Mouse (Mus musculus): ENCODE data around the gene Gfm1. TPM values are rescaled to one million over a fixed set of nuclear protein-coding genes. Genes with fewer than 3 reads are reported as not detected.

The Gfm1 gene
- total and polyA plus RNA-seq, 3 experiments = 47.0 to 98.9 (median 74.9) TPM

DNA sequence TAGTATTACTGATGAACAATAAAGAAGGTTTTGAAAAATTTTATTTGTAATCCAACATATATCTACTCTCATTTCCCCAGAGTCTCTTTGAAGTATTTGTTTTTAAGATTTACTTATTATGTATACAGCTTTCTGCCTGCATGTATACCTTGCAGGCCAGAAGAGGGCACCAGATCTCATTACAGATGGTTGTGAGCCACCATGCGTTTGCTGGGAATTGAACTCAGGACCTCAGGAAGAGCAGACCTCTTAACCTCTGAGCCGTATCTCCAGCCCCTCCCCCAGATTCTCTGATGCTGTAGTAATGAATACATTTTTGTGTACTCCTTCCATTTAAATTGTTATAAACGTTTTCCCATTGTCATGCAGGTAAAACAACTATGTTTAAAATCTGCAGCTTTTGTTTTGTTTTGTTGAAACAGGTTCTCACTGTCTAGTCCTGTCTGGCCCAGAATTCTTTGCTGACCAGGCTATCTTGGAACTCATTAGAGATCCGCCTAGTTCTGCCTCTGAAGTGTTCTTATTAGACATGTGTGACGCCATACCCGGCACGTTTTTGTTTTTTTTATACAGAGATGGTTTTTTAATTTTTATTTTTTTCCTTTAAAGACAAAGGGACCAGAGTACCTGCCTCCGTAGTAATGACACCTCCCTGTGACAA, 428 bp upstream of the Gfm1 start:
- H3K79me2 ChIP-seq (replicated peaks; ENCODE audit: control insufficient read depth, extremely low read depth, insufficient read depth, poor library complexity, severe bottlenecking) = peaks cover 19% of the 10 kb centered on the region
- peaks cover 4 to 14% of the 10 kb centered on the region in 2 experiments for H3K4me1 ChIP-seq (ENCODE audit: control insufficient read depth in 1 of 2, insufficient read depth in 2 of 2)
- dilution Hi-C loops (cut with MboI; ENCODE audit: extremely low pct_ligation_motif_present, extremely low pct_unique_long_range_greater_than_20kb, low sequenced_read_pairs) (no loop called here), in situ Hi-C loops (cut with MboI; ENCODE audit: low pct_ligation_motif_present, low pct_unique_long_range_greater_than_20kb, low sequenced_read_pairs) (no loop called here)
- H3K9me3 ChIP-seq (replicated peaks; ENCODE audit: low read length) = peaks cover 12% of the 10 kb centered on the region
- H3K4me2 ChIP-seq (ENCODE audit: insufficient read depth, low read depth, poor library complexity, severe bottlenecking) = no peak overlapping the region
- H3K36me3 ChIP-seq (replicated peaks in 1 of 2; ENCODE audit: control insufficient read depth in 1 of 2, insufficient read depth in 1 of 2, low read length in 1 of 2) = peaks cover 19 to 31% of the 10 kb centered on the region in 2 experiments
- TF ChIP-seq TBP (conservative IDR thresholded peaks at IDR 0.05; ENCODE audit: low read depth, low read length) (0 out of 2 replicates have a peak, but pooled peaks have one; percentile 29), CTCF (conservative IDR thresholded peaks at IDR 0.05 in 1 of 2, IDR thresholded peaks at IDR 0.05 in 1 of 2; ENCODE audit: low read depth in 2 of 2, low read length in 2 of 2) (peak in 1 of 2 experiments; percentile 31; a peak in 2 of 4 replicates), UBTF (IDR thresholded peaks at IDR 0.05; ENCODE audit: low read depth, low read length) (no peak), GABPA (IDR thresholded peaks at IDR 0.05; ENCODE audit: insufficient replicate concordance, low read depth, low read length) (no peak), NELFE (IDR thresholded peaks at IDR 0.05; ENCODE audit: low read depth, low read length) (no peak), BHLHE40 (IDR thresholded peaks at IDR 0.05; ENCODE audit: low read depth, low read length) (0 out of 2 replicates have a peak, but pooled peaks have one; percentile 20), ZKSCAN1 (IDR thresholded peaks at IDR 0.05; ENCODE audit: borderline replicate concordance, low read depth, low read length) (no peak), MAZ (IDR thresholded peaks at IDR 0.05; ENCODE audit: low read depth, low read length) (0 out of 2 replicates have a peak, but pooled peaks have one; percentile 36), NRF1 (IDR thresholded peaks at IDR 0.05; ENCODE audit: low read depth, low read length) (no peak), MEF2A (IDR thresholded peaks at IDR 0.05; ENCODE audit: borderline replicate concordance, low read depth, low read length) (no peak), EP300 (IDR thresholded peaks at IDR 0.05; ENCODE audit: low read length) (no peak), KAT2A (IDR thresholded peaks at IDR 0.05; ENCODE audit: insufficient replicate concordance, low read length) (no peak), CHD2 (IDR thresholded peaks at IDR 0.05; ENCODE audit: low read length) (no peak; the same call in 1 of the 2 replicates), MAFK (IDR thresholded peaks at IDR 0.05; ENCODE audit: insufficient replicate concordance, low read length) (peak; percentile 48; the same call in 1 of the 2 replicates)
- DNase-seq (ENCODE audit: extremely low read depth) = no peak
- H3K4me3 ChIP-seq (replicated peaks in 1 of 3; ENCODE audit: low read depth in 2 of 3, low read length in 2 of 3, poor library complexity in 1 of 3) = peak overlapping the region in 2 of 3 experiments; percentile 31 to 87
- H3K9ac ChIP-seq (ENCODE audit: insufficient read depth, low read depth) = no peak overlapping the region
- H3K27me3 ChIP-seq (replicated peaks) = no peaks in the 10 kb centered on the region
- no peak overlapping the region for H3K27ac ChIP-seq (ENCODE audit: insufficient read depth, low read depth)

DNA sequence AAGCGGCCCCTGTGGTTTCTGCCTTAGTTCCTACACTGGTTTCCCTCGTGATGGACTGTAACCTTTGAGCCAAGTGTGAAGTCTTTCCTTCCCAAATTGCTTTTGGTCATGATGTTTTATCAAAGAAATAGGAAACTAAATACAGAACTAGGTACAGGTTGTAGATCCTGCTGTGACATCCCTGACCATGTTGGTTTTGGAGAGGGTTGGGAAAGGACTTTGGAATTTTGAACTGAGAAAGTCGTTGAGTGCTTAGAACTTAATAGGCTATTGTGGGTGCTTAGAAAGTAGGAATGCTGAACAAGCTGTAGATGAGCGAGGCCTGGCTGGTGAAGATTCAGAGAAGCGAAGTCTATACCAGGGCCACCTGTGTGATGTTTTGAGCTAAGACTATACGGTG, 4.1 kb downstream of the Gfm1 start:
- no peak overlapping the region for H3K9ac ChIP-seq (ENCODE audit: insufficient read depth, low read depth)
- H3K4me3 ChIP-seq (replicated peaks in 1 of 3; ENCODE audit: low read depth in 2 of 3, low read length in 2 of 3, poor library complexity in 1 of 3) = no peak overlapping the region
- H3K4me2 ChIP-seq (ENCODE audit: insufficient read depth, low read depth, poor library complexity, severe bottlenecking) = no peak overlapping the region
- in situ Hi-C loops (cut with MboI; ENCODE audit: low pct_ligation_motif_present, low pct_unique_long_range_greater_than_20kb, low sequenced_read_pairs) = no loop called here
- no peaks in the 10 kb centered on the region for H3K27me3 ChIP-seq (replicated peaks)
- H3K9me3 ChIP-seq (replicated peaks; ENCODE audit: low read length) = no peaks in the 10 kb centered on the region
- peaks cover 52 to 76% of the 10 kb centered on the region in 2 experiments for H3K36me3 ChIP-seq (replicated peaks in 1 of 2; ENCODE audit: control insufficient read depth in 1 of 2, insufficient read depth in 1 of 2, low read length in 1 of 2)
- no peak for DNase-seq (ENCODE audit: extremely low read depth)
- dilution Hi-C loops (cut with MboI; ENCODE audit: extremely low pct_ligation_motif_present, extremely low pct_unique_long_range_greater_than_20kb, low sequenced_read_pairs) = no loop called here
- peaks cover 19% of the 10 kb centered on the region for H3K79me2 ChIP-seq (replicated peaks; ENCODE audit: control insufficient read depth, extremely low read depth, insufficient read depth, poor library complexity, severe bottlenecking)
- no peak overlapping the region for H3K27ac ChIP-seq (ENCODE audit: insufficient read depth, low read depth)
- no peak for TF ChIP-seq POLR2AphosphoS2 (IDR thresholded peaks at IDR 0.05; ENCODE audit: low read depth, low read length)
- no peak for TF ChIP-seq ZMIZ1 (IDR thresholded peaks at IDR 0.05; ENCODE audit: low read depth, low read length)
- no peak for TF ChIP-seq PAX5 (IDR thresholded peaks at IDR 0.05; ENCODE audit: low read length)
- TF ChIP-seq JUND (conservative IDR thresholded peaks at IDR 0.05; ENCODE audit: low read depth, low read length) = no peak
- TF ChIP-seq USF2 (conservative IDR thresholded peaks at IDR 0.05; ENCODE audit: low read depth, low read length) = no peak
- no peak for TF ChIP-seq CHD1 (IDR thresholded peaks at IDR 0.05; ENCODE audit: low read depth, low read length)
- TF ChIP-seq KAT2A (IDR thresholded peaks at IDR 0.05; ENCODE audit: insufficient replicate concordance, low read length) = no peak
- TF ChIP-seq MAX (IDR thresholded peaks at IDR 0.05; ENCODE audit: low read length) = no peak
- no peak for TF ChIP-seq GABPA (IDR thresholded peaks at IDR 0.05; ENCODE audit: insufficient replicate concordance, low read depth, low read length)
- TF ChIP-seq MYC (IDR thresholded peaks at IDR 0.05; ENCODE audit: low read depth, low read length) = no peak
- TF ChIP-seq NRF1 (IDR thresholded peaks at IDR 0.05; ENCODE audit: low read depth, low read length) = no peak
- no peak for TF ChIP-seq UBTF (IDR thresholded peaks at IDR 0.05; ENCODE audit: low read depth, low read length)
- no peak for TF ChIP-seq SIN3A (IDR thresholded peaks at IDR 0.05; ENCODE audit: low read length)
- TF ChIP-seq IRF4 (IDR thresholded peaks at IDR 0.05; ENCODE audit: low read depth, low read length) = no peak
- no peak for TF ChIP-seq MEF2A (IDR thresholded peaks at IDR 0.05; ENCODE audit: borderline replicate concordance, low read depth, low read length)
- peaks cover 4 to 14% of the 10 kb centered on the region in 2 experiments for H3K4me1 ChIP-seq (ENCODE audit: control insufficient read depth in 1 of 2, insufficient read depth in 2 of 2)

All from CH12.LX (cell line).